Mouse (Mus musculus) embryo, embryonic 11.5 days (tissue): ENCODE data around the gene Gna15.

Source experiments
- DNase-seq: peaks from one replicate; pipeline ENCODE4 v3.0.0-alpha.2; 2012; ENCODE audit warnings: low read depth, low spot score

Gene Gna15

GRCm38 (mm10) chr10:81553807-81554755 is 30.1 kb upstream of the Gna15 start:
- no peak for DNase-seq

DNA sequence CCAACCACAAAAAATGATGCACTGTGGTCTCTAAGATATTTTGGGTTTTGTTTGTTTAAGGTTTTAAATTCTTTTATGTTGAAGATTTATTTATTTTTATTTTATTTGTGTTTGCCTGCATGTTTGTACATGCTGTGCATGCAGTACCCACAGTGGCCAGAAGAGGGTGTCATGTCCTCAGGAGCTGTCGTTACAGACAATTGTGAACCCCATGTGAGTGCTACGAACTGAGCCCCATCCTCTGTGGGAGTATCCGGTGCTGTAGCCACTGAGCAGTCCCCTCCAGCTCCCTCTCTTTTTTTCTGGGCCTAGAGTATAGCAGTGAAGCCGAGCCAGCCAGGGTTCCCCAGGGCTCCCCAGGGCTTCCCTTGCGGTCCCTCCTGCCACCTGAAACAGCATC is 29.2 kb upstream of the Gna15 start:
- no peak for DNase-seq

DNA sequence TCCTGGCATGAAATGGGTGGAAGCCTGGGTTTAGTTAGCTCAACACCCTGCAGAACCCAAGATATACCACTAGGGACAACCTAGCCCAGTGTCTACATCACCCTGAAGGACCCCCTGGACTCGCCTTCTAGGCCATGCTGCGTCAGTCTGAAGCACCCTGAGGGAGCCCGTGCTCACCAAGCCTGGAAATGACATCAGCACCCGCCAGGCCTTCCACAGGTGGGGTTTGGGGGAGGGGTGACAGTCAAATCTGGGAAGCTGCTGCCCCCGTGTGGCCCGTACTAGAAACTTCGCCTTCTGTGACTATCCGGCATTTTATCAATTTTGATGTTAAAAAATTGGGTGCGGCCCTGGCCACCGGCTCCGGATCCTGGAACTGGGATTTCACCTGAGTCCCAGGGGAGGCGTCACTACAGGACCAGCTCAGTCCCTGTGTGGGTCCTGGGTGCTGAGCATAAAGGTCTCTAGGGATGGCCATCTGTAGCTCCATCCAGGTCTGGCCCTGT is 27.6 kb upstream of the Gna15 start:
- no peak for DNase-seq

DNA sequence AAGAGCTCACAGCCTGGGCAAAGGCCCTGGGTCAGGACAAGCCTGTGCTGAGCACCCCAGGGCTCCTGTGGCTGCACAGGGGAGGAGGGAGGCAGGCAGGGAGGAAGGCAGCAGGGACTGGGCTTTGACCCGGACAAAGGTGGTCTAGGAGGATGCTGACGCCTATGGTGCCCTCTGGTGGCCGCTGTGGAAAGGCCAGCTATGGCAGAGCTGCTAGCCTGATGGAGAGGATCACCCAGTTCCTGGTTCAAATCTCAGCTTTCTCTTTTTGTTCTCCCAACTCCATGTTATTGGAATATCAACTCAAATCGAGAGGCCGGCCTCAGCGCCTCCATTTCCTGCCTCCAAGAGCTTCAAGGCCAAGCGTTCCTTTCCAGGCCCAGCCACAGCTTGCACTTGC is 26.2 kb upstream of the Gna15 start:
- DNase-seq = no peak

GRCm38 (mm10) chr10:81548944-81549343 is 24.9 kb upstream of the Gna15 start:
- DNase-seq = no peak

DNA sequence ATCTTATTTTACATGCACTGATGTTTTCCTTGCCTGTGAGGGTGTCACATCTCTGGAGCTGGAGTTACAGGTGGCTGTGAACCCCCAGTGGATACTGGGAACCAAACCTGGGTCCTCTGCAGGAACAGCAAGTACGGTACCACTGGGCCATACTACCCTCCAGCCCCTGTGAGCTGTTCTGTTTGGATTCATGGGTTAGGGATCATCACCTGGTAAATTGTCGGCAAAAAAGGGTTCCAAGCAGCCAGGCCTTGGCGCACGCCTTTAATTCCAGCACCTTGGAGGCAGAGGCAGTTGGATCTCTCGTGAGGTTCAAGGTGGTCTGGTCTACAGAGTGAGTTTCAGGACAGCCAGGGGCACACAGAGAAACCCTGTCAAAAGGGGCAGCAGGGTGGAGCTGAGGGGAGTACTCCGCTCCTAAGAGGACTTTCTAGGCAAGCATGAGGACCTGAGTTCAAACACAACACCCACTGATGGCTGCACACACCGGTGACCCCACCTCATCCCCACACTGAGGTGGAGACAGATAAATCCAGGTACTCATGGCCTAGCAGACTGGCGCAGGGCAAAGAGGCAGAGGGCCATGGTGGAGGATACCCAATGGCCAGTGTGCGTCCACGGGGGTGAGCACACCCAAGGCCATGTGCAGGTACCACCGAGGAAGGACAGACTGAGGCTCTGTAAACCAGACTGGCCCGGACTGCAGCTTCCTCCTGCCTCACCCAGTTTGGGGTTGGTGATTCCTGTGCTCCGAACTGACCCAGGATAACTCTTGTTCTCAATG is 23.0 kb upstream of the Gna15 start:
- DNase-seq = no peak

GRCm38 (mm10) chr10:81546332-81546731 is 22.3 kb upstream of the Gna15 start:
- no peak for DNase-seq

GRCm38 (mm10) chr10:81545161-81545747 is 21.2 kb upstream of the Gna15 start, which contains the start of gene Gna11:
Gna11 (minus strand) TSS chr10:81545190.
- DNase-seq = peak; percentile 99

- no peak for DNase-seq
Observed at GRCm38 (mm10) chr10:81544296-81545160, 20.5 kb upstream of the Gna15 start.

DNA sequence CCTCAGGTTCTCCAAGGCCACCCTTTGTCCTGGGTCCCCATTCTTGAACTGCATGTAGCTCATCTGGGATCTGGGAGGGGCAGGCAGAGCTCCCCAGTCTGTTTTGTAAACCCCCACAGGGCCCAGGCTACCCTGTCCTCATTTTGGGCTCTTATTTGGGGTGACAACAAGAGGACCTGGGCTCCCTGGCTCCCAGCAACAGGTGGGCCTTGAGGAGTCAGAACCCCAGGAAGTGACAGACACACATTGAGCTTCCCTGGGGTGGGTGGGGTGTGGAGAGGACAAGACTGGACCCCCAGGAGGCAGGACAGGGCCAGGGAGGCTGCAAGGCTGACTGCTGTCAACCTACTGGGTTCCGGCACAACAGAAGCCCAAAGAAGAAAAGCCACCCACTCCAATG is 19.6 kb upstream of the Gna15 start:
- no peak for DNase-seq

GRCm38 (mm10) chr10:81542727-81543460 is 18.9 kb upstream of the Gna15 start:
- DNase-seq = no peak

DNA sequence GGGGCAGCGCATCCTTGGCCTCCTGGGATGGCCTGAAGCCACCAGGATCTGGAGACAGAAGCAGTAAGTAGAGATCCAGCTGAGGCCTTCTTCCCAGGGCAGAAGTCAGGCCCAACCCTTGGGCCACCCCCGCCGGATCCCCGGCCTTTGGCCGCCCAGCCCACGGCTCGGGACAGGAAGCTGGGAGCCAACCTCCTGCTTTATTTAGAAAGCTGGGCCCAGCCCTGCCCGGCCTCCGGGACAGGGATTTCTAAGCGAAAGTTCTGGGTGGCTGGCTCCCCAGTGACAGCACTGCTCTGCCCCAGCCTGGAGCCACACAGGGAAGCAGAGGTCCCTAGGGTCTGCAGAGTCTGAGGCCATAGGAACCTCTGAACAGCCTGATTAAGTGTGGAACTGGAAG is 17.8 kb upstream of the Gna15 start:
- no peak for DNase-seq

DNA sequence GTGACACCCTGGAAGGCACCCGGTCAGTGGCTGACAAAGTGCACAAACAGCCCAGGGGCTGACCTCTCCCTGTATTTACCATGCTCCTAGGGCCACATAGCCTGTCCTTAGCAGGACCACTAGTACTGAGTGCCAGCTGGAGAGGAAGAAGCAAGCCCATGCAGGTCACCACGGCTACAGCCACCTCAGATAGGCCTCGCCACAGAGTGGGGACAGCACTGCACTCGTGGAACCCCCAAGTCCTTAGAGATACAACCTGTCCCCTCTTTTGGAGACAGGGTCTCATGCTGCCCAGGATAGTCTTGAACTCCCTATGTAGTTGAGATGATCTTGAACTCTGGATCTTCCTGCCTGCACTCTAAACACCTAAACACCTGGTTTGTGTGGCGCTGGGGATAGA is 17.3 kb upstream of the Gna15 start:
- no peak for DNase-seq

- no peak for DNase-seq
Observed at GRCm38 (mm10) chr10:81538321-81539048, 14.5 kb upstream of the Gna15 start.

DNA sequence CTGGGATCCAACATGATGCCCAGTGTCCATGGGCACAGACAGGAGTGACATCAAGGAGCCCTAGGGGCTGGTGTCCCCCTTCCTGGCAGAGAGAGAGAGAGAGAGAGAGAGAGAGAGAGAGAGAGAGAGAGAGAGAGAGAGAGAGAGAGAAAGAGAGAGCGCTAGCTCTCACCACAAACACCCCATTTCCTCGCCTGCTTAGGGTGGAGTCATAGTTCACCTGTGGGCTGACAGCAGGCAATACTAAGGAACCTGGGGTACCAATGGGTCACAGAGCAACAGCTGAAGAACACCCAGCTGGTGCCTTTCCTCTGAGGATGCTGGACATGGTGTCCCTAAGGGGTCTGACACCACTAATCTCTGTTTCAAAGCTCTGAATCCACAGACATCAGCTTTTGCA is 13.4 kb upstream of the Gna15 start:
- DNase-seq = no peak

- no peak for DNase-seq
Observed at GRCm38 (mm10) chr10:81536734-81537133, 12.7 kb upstream of the Gna15 start.

DNA sequence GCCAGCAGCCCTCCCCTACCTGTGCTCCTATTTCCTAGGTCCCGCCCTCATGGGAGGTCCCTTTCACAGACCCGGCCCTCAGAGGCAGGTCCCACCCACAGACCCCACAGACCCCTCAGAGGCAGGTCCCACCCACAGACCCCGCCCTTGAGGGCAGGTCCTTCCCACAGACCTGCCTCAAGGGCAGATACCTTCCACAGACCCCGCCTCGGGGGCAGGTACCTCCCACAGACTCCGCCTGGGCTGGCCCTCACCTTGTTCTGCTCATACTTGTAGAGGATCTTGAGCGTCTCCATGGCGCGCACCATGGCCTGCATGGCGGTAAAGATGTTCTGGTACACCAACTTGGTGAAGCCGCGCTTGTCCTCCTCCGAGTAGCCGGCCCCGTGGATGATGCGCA is 10.8 kb upstream of the Gna15 start:
- DNase-seq = no peak

DNA sequence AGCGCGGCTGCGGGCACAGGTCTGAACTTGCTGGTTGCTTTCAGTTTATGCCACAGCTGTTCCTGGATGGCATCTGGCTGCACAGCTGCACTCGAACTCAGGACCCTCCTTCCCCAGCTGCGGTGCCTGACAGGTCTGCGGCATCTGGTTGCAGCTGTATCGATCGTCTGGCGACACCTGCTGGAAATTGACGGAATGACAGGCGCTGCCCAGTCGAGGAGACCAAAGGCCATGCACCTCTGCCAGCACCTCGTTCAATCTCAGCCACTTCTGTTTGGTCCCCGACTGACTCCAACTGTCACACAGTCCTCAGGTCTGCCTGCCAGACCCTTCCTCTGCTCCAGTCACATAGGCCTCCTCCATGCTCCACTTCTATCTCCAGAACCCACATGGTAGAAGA is 2.8 kb upstream of the Gna15 start:
- peak; percentile 39 for DNase-seq

GRCm38 (mm10) chr10:81525017-81525694 is 1.1 kb upstream of the Gna15 start:
- DNase-seq = no peak
